Mouse (Mus musculus) brown adipose tissue, adult 24 weeks (tissue): ENCODE data around the gene Me1. TPM values are rescaled to one million over a fixed set of nuclear protein-coding genes. Genes with fewer than 3 reads are reported as not detected.

Experiments
- H3K27ac ChIP-seq: fragments of 200-500 bp; replicated peaks from 2 replicates; pipeline ENCODE4 v1.5.1; 2012; ENCODE audit warnings: low read depth, mild to moderate bottlenecking, low read length
- H3K4me1 ChIP-seq: fragments of 200-500 bp; 2 replicates; pipeline ENCODE4 v1.6.1; 2012; ENCODE audit warnings: low read length, mixed read lengths; ENCODE audit not compliant: control insufficient read depth, insufficient read depth, insufficient read length
- H3K4me3 ChIP-seq: fragments of 200-500 bp; 2 replicates; pipeline ENCODE4 v1.5.1; 2012; ENCODE audit warnings: low read depth, mild to moderate bottlenecking, low read length, moderate library complexity; ENCODE audit not compliant: insufficient read depth
- polyA plus RNA-seq: library from polyadenylated mRNA; stranded (reverse); fragments of >200 nt; gene quantifications from 2 replicates; pipeline ENCODE4 v1.2.4, GENCODE M21; 2012; ENCODE audit not compliant: missing spikeins, insufficient read depth, insufficient read length

Gene Me1
- polyA plus RNA-seq, 1 experiment, result 987 TPM

GRCm38 (mm10) chr9:86720794-86721193 is 25.0 kb upstream of the Me1 start:
- Histone ChIP-seq H3K4me1 (no peaks in the 10 kb centered on the region), H3K27ac (no peak overlapping the region), H3K4me3 (no peak overlapping the region)

GRCm38 (mm10) chr9:86720227-86720626 is 24.5 kb upstream of the Me1 start:
- Histone ChIP-seq H3K4me1 (no peaks in the 10 kb centered on the region), H3K27ac (no peak overlapping the region), H3K4me3 (no peak overlapping the region)

- Histone ChIP-seq H3K4me1 (no peaks in the 10 kb centered on the region), H3K4me3 (no peak overlapping the region), H3K27ac (no peak overlapping the region)
Measured at GRCm38 (mm10) chr9:86717119-86717518, 21.4 kb upstream of the Me1 start.

- no peaks in the 10 kb centered on the region for H3K4me1 ChIP-seq
- H3K27ac ChIP-seq, result no peak overlapping the region
- no peak overlapping the region for H3K4me3 ChIP-seq
Measured at GRCm38 (mm10) chr9:86716540-86716939, 20.8 kb upstream of the Me1 start.

GRCm38 (mm10) chr9:86714089-86714488 is 18.3 kb upstream of the Me1 start:
- H3K4me1 ChIP-seq, result no peaks in the 10 kb centered on the region
- H3K4me3 ChIP-seq, result no peak overlapping the region
- no peak overlapping the region for H3K27ac ChIP-seq

GRCm38 (mm10) chr9:86712648-86713047 is 16.9 kb upstream of the Me1 start:
- Histone ChIP-seq H3K4me3 (no peak overlapping the region), H3K27ac (no peak overlapping the region), H3K4me1 (no peaks in the 10 kb centered on the region)

- H3K4me3 ChIP-seq, result no peak overlapping the region
- no peak overlapping the region for H3K27ac ChIP-seq
- H3K4me1 ChIP-seq, result no peaks in the 10 kb centered on the region
Measured at GRCm38 (mm10) chr9:86710091-86710634, 14.4 kb upstream of the Me1 start.

GRCm38 (mm10) chr9:86708921-86709320 is 13.2 kb upstream of the Me1 start:
- Histone ChIP-seq H3K4me3 (no peak overlapping the region), H3K27ac (no peak overlapping the region)

GRCm38 (mm10) chr9:86707431-86707830 is 11.7 kb upstream of the Me1 start:
- H3K4me3 ChIP-seq, result no peak overlapping the region
- no peak overlapping the region for H3K27ac ChIP-seq

More at GRCm38 (mm10) chr9:86708921-86709320, 13.2 kb upstream of the Me1 start:
- H3K4me1 ChIP-seq, result no peaks in the 10 kb centered on the region

GRCm38 (mm10) chr9:86701844-86702243 is 6.1 kb upstream of the Me1 start:
- Histone ChIP-seq H3K27ac (no peak overlapping the region), H3K4me3 (no peak overlapping the region), H3K4me1 (no peaks in the 10 kb centered on the region)

More at GRCm38 (mm10) chr9:86707431-86707830, 11.7 kb upstream of the Me1 start:
- H3K4me1 ChIP-seq, result no peaks in the 10 kb centered on the region

GRCm38 (mm10) chr9:86701264-86701663 is 5.5 kb upstream of the Me1 start:
- Histone ChIP-seq H3K4me3 (no peak overlapping the region), H3K27ac (no peak overlapping the region), H3K4me1 (no peaks in the 10 kb centered on the region)

GRCm38 (mm10) chr9:86695199-86695817 is 445 bp downstream of the Me1 start:
- peak overlapping the region; percentile 35; the same call in 1 of the 2 replicates for H3K27ac ChIP-seq
- H3K4me1 ChIP-seq, result no peaks in the 10 kb centered on the region

GRCm38 (mm10) chr9:86694644-86695043 is 1.1 kb downstream of the Me1 start:
- Histone ChIP-seq H3K27ac (no peak overlapping the region), H3K4me1 (no peaks in the 10 kb centered on the region), H3K4me3 (peak overlapping the region; percentile 15; the same call in 1 of the 2 replicates)

More at GRCm38 (mm10) chr9:86695199-86695817, 445 bp downstream of the Me1 start:
- H3K4me3 ChIP-seq, result peak overlapping the region; percentile 75

- H3K27ac ChIP-seq, result no peak overlapping the region
- no peak overlapping the region for H3K4me3 ChIP-seq
Measured at GRCm38 (mm10) chr9:86693935-86694334, 1.8 kb downstream of the Me1 start.

GRCm38 (mm10) chr9:86692676-86693075 is 3.1 kb downstream of the Me1 start:
- Histone ChIP-seq H3K4me1 (no peaks in the 10 kb centered on the region), H3K4me3 (no peak overlapping the region), H3K27ac (no peak overlapping the region)

More at GRCm38 (mm10) chr9:86693935-86694334, 1.8 kb downstream of the Me1 start:
- no peaks in the 10 kb centered on the region for H3K4me1 ChIP-seq

GRCm38 (mm10) chr9:86692251-86692650 is 3.5 kb downstream of the Me1 start:
- Histone ChIP-seq H3K4me3 (no peak overlapping the region), H3K27ac (no peak overlapping the region), H3K4me1 (no peaks in the 10 kb centered on the region)
